Comparison of ENCODE assay signal across 16 mouse cellular contexts in the genomic region with DNA sequence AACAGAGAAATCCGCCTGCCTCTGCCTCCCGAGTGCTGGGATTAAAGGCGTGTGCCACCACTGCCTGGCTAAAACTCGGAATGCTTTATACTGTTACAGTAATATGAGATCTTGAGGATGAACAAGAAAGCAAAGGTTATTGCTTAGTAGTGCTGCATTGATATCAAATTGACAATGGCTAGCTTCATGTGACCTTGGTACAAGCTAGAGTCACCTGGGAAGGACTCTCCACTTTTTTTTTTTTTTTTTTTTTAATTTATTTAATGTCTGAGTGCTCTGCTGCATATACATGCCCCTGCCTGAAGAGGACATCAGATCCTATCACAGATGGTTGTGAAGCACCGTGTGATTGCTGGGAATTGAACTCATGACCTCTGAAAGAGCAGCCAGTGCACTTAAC.
"Had no signal": no experiment of that assay in that cellular context is flagged by ENCODE, and none has a peak within 500 bp of the region (broad histone marks: within the 10 kb centered on the region; RNA-seq: fewer than 3 reads in every experiment).

No protein-coding gene starts in this region.

- H3K4me1 ChIP-seq: neural tube, embryonic 13.5 days; neural tube, embryonic 15.5 days; stomach, embryonic 15.5 days had no signal

- DNase-seq: retina, postnatal 1 day; right cerebral cortex, adult 18-20 months; right cerebral cortex, postnatal 14 days; right cerebral cortex, postnatal 25 days; right cerebral cortex, postnatal 4 days; spleen, adult 18-20 months; thymus, adult 18-20 months; thymus, adult 2 months; thymus, postnatal 14 days; thymus, postnatal 25 days; thymus, postnatal 36 days; thymus, postnatal 4 days had no signal

- H3K27me3 ChIP-seq: neural tube, embryonic 13.5 days; neural tube, embryonic 15.5 days; stomach, embryonic 15.5 days had no signal

- H3K9me3 ChIP-seq: stomach, embryonic 15.5 days had no signal

- H3K9ac ChIP-seq: neural tube, embryonic 13.5 days; neural tube, embryonic 15.5 days; stomach, embryonic 15.5 days had no signal

- H3K4me2 ChIP-seq: neural tube, embryonic 13.5 days; neural tube, embryonic 15.5 days; stomach, embryonic 15.5 days had no signal

- H3K27ac ChIP-seq: neural tube, embryonic 13.5 days; neural tube, embryonic 15.5 days; stomach, embryonic 15.5 days; stomach, postnatal 0 days had no signal

- H3K4me3 ChIP-seq: neural tube, embryonic 13.5 days; neural tube, embryonic 15.5 days; stomach, embryonic 15.5 days had no signal
